Mouse (Mus musculus): ENCODE data around the gene Slc46a1.
A peak's percentile ranks its signal among the peaks of the same experiment; 100 is the strongest.

Gene Slc46a1

DNA sequence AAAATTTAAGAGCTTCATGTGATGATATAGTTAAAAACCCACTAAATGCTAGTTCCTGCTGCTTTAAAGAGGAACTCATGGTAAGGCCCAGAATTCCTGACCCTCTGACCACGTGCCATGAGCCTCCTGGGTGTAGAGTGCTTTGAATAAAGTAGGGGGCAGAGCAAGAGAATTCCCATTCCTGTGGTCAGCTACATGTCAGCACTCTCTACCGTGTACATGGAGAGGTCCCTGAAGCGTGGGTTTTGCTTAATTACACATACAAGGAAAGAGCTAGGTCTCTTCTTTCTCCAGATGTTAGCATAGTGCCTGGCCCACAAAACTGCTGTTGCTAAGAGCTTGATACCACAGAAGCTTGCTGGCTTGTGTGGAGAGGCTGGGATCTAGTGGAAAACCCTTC is 39.9 kb downstream of the Slc46a1 start:
- no peak for DNase-seq

DNA sequence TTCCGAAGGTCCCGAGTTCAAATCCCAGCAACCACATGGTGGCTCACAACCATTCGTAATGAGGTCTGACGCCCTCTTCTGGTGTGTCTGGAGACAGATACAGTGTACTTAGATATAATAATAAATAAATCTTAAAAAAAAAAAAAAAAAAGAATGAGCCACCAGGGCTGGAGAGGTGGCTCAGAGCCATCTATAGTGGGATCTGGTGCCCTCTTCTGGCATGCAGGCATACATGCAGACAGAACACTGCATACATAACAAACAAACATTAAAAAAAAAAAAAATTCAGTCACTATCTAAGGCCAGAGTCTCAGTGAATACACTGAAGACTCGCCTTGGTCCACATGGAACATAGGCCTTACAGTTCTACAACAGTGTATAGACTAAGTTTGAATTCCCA is 43.7 kb downstream of the Slc46a1 start:
- no peak for DNase-seq

DNA sequence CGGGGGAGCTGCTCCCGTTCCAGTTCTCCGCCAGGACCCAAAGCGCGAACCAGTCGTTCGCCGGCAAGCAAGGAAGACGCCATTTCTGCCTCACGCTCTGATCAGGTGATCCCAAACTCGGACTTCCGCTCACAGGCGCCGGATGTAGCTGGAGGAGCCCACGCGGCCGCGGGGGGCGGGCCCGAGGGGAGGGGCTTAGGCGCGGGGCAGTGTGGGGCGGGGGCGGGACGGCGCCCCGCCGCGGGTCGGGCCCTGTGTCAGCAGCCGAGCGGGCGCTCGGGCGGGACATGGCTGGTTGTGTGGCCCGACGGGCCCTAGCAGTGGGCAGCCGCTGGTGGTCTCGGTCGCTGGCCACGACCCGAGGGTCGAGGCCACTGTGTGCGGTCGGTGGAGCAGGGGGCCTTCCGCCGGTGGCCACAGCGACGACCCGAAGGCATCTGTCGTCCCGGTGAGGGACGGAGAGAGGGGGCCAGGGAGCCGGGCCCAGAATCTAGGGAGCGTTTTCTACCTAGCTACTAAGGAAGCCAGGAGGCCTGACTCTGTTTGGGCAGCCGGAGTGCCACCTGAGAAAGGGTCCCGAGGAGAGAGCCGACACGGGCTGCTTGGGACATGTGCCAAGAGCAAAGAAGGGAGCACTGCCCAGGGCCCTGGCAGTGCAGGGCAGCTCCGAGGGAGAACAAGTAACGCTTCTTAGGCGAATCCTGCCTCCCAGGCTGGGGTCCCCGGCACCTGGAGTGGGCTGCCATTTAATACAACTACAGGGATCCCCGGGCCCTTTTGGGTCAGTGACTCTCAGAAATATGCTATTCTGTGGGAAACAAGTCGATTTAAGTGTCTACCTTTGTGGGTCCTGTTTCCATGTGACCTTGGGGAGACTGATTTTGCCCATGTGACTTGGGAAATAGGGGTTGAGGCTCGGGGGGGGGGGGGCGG is 46.8 kb downstream of the Slc46a1 start, which contains the start of the genes Tmem199 and Poldip2:
Gene Tmem199, minus strand, starts transcription at position 148 of the 933 bp plus-strand sequence.
Gene Poldip2, plus strand, starts transcription at position 169 of the 933 bp plus-strand sequence.
- DNase-seq, result peak; percentile 89

DNA sequence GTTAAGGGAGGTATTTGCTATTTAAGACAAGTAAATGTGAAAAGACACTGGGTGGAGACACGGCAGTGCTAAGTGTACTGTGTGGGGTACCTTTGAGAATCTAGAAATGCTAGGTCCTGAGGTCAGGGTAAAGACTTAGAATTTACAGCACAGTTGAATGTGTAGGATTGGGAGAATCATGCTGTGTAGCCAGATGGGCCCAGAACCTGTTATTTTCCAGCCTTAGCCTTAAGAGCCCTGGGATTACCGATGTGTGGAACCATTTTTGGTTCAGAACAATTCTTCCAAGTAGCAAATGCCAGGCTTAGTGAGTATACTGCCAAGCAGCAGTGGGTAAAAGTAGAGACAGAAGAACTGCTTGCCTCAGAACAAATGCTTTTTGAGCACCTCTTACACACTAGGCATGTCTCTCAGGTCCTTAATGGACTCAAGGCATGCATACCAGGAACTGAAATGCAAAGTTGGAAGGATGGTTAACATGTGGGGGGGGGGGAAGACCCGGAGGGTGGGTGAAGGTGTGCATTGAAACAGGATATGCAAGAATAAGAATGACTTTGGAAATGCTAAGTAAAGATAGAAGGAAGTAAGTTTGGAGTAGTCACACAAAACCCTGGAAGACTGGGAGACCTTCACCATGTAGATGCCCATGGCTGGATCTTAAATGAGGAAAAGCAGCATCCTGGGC is 47.8 kb downstream of the Slc46a1 start:
- no peak for DNase-seq

DNA sequence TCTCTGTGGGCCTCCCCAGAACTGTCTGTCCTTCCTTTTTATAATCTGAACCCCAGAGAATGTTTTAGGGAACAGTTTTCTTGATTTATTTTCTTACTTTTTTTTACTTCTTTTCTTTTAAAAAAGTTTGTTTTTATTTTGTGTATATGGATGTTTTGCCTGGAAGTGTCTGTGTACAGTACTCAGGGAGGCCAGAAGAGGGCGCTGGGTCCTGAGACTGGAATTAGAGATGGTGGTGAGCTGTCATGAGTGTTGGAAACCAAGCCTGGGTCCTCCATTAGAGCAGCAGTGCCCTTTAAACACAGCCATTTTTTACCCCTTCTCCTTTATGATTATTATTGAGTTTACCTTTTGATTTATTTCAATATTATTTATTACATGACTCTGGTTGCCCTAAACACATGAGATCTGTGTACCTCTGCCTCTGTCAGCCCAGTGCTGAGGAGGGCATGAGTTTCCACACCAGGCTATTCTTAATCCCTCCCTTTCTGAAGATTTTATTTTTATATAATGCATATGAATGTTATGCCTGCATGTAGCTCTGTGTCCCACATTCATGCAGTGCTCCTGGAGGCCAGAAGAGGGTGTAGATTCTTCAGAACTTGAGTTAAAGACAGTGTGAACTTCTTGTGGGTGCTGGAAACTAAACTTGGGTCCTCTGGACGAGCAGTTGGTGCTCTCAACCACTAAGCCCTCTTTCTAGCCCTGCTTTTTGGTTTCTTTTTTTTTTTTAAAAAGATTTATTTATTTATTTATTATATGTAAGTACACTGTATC is 50.2 kb downstream of the Slc46a1 start:
- DNase-seq, result no peak

DNA sequence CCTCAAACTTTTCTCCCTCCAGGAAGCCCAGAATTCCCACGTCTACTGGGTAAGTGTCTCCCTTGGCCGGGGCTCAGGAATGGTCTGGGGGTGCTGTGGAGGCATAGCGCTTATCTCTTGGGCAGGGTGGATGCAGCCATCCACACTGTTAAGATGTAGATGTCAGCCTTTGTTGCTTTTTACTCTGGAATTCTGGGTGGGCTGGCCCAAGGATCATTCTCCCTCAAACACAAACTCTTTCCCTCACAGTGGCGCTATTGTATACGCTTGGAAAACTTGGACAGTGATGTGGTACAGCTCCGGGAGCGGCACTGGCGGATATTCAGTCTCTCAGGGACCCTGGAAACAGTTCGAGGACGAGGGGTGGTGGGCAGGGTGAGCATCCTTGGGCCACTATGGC is 53.4 kb downstream of the Slc46a1 start:
- no peak for DNase-seq
